Comparison of ENCODE assay signal across 7 mouse cellular contexts in the genomic region with DNA sequence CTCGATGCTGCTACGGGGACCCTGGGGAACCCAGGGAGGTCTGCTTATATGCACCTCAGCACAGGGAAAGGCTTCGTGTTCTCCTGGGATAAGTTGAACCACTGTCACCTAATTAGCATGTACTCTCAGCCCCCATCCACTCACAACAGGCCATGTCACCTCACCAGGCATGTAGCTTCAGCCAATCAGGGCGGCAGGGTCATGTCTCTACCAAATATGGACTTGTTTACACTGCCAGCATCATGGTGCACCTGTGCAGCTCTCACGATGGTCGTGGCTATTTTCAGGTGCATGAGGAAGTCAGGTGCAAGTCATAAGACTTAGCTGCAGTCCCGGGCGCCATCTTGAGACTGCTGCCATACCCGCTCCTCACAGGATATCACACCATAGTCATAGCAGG. TPM values are rescaled to one million over a fixed set of nuclear protein-coding genes. Genes with fewer than 3 reads are reported as not detected.
DNase-seq lines count a peak whose midpoint lies in the region; ATAC-seq lines count a peak whose summit lies in the region.
"Not testable (repeated sequence)": the region's sequence is repeated elsewhere in the genome, so short reads cannot be mapped to it uniquely, and the experiment has no call there.

TSS of gene Celf2 (minus strand) at position 101 of the 400 bp plus-strand sequence.

- not testable (repeated sequence) for H3K27me3 ChIP-seq in forebrain, embryonic 12.5 days; hindbrain, embryonic 14.5 days (ENCODE audit: control insufficient read depth, insufficient read depth, low read length); liver, embryonic 15.5 days

- not testable (repeated sequence) for DNase-seq in adrenal gland, postnatal 4 days (ENCODE audit: low spot score in 2 of 2); heart, adult 8-10 months (ENCODE audit: low spot score); hindbrain, embryonic 14.5 days (ENCODE audit: low spot score); layer of hippocampus, postnatal 25 days (ENCODE audit: extremely low spot score in 1 of 2, low spot score in 1 of 2)

- not testable (repeated sequence) for H3K9ac ChIP-seq in forebrain, embryonic 12.5 days; hindbrain, embryonic 14.5 days; liver, embryonic 15.5 days

- not testable (repeated sequence) for H3K36me3 ChIP-seq in forebrain, embryonic 12.5 days (replicated peaks); hindbrain, embryonic 14.5 days (replicated peaks; ENCODE audit: control insufficient read depth, insufficient read depth); liver, embryonic 15.5 days (replicated peaks)

- H3K4me3 ChIP-seq in forebrain, embryonic 12.5 days (replicated peaks); hindbrain, embryonic 14.5 days (replicated peaks; ENCODE audit: low read length); liver, embryonic 15.5 days (replicated peaks): not testable (repeated sequence)

- not testable (repeated sequence) for H3K9me3 ChIP-seq in forebrain, embryonic 12.5 days; hindbrain, embryonic 14.5 days (ENCODE audit: control insufficient read depth, low read length); liver, embryonic 15.5 days (replicated peaks)

- not testable (repeated sequence) for ATAC-seq in forebrain, embryonic 12.5 days (ENCODE audit: low FRiP score); hindbrain, embryonic 14.5 days (ENCODE audit: low FRiP score); liver, embryonic 15.5 days (ENCODE audit: insufficient read depth); monocyte, adult 5-6 weeks (replicated peaks; ENCODE audit: insufficient number of reproducible peaks, low FRiP score, low TSS enrichment, poor library complexity, severe bottlenecking)

- H3K4me1 ChIP-seq in forebrain, embryonic 12.5 days; hindbrain, embryonic 14.5 days (replicated peaks; ENCODE audit: control insufficient read depth, insufficient read depth, low read length); liver, embryonic 15.5 days (replicated peaks): not testable (repeated sequence)

- not testable (repeated sequence) for H3K4me2 ChIP-seq in forebrain, embryonic 12.5 days; hindbrain, embryonic 14.5 days (replicated peaks); liver, embryonic 15.5 days

- not testable (repeated sequence) for H3K27ac ChIP-seq in forebrain, embryonic 12.5 days; hindbrain, embryonic 14.5 days; liver, embryonic 15.5 days (replicated peaks)

- 90% methylated on average over 9 of the region's 9 CpGs for WGBS in forebrain, embryonic 12.5 days
- WGBS in hindbrain, embryonic 14.5 days = 96% methylated on average over 9 of the region's 9 CpGs
- WGBS in liver, embryonic 15.5 days (ENCODE audit: insufficient replicate concordance) = 76% methylated on average over 9 of the region's 9 CpGs

RNA-seq across cellular contexts. Expression of gene Celf2, which starts in this region (rescaled TPM):
- 10 to 100 TPM; 50.7 to 51.7 TPM for total RNA-seq in adrenal gland, postnatal 4 days (2021)
- 167 and 168 TPM in 2 replicates for polyA plus RNA-seq in forebrain, embryonic 12.5 days (2016; fragmentation: Nextera tagmentation; extraction: Ambion mirVana)
- 10 to 100 TPM; 60.0 to 64.8 (median 63.1) TPM for total RNA-seq in heart, adult 8-10 months (2022)
- polyA plus RNA-seq in hindbrain, embryonic 14.5 days (2014; fragmentation: Nextera tagmentation; extraction: Ambion mirVana) = 130 and 131 TPM in 2 replicates
- 100 to 1,000 TPM; 405 to 532 TPM for total RNA-seq in layer of hippocampus, postnatal 25 days (2021)
- 10.9 and 11.2 TPM in 2 replicates for polyA plus RNA-seq in liver, embryonic 15.5 days (2015; fragmentation: Nextera tagmentation; extraction: Ambion mirVana)
- total RNA-seq in monocyte, adult 5-6 weeks (2017) = 95.9 to 180 TPM (median 106 TPM) in 3 replicates

Comparison
In these comparisons a context has a peak if more than half of its experiments do, and no peak if none do; other contexts are left out.
1. RNA of gene Celf2 (polyA plus RNA-seq): 167 to 168 TPM in forebrain, embryonic 12.5 days and 130 to 131 TPM in hindbrain, embryonic 14.5 days; 10.9 to 11.2 TPM in liver, embryonic 15.5 days; every median in the first group is over 10 times any median in the second.